Mouse (Mus musculus): ENCODE data around the gene Slc6a8. TPM values are rescaled to one million over a fixed set of nuclear protein-coding genes. Genes with fewer than 3 reads are reported as not detected.

The Slc6a8 gene
- total RNA-seq, 2 experiments from 2014 or later = 61.8 to 64.8 TPM

Other genes starting within 250 kb of the Slc6a8 start
- not detected for gene Trex2, start 237.8 kb upstream of the Slc6a8 start, total RNA-seq (2021)
- gene Haus7, start 214.1 kb upstream of the Slc6a8 start, total RNA-seq (2021) = 10 to 100 TPM; 13.7 to 15.0 TPM
- gene Bgn, start 189.5 kb upstream of the Slc6a8 start, total RNA-seq (2021) = 10 to 100 TPM; 33.2 to 34.7 TPM
- gene Atp2b3, start 170.1 kb upstream of the Slc6a8 start, total RNA-seq (2021) = 10 to 100 TPM; 63.9 to 64.2 TPM
- under 1 TPM; 0.47 to 0.87 TPM for gene Dusp9, start 33.7 kb upstream of the Slc6a8 start, total RNA-seq (2021)
- gene Pnck, start 13.0 kb upstream of the Slc6a8 start, total RNA-seq (2021) = 100 to 1,000 TPM; 152 to 154 TPM
- gene Bcap31, start 43.0 kb downstream of the Slc6a8 start, total RNA-seq (2021) = 10 to 100 TPM; 71.6 to 77.0 TPM
- gene Abcd1, start 43.4 kb downstream of the Slc6a8 start, total RNA-seq (2021) = 10 to 100 TPM; 15.0 to 16.2 TPM
- gene Plxnb3, start 83.9 kb downstream of the Slc6a8 start, total RNA-seq (2021) = 1 to 10 TPM; 4.5 to 6.8 TPM
- gene Srpk3, start 101.3 kb downstream of the Slc6a8 start, total RNA-seq (2021) = 1 to 10 TPM; 1.8 to 2.2 TPM
- 100 to 1,000 TPM; 148 to 149 TPM for gene Idh3g, start 113.7 kb downstream of the Slc6a8 start, total RNA-seq (2021)
- 100 to 1,000 TPM in 1 of 2 experiments, 10 to 100 TPM in 1; 98.0 to 117 TPM for gene Ssr4, start 113.9 kb downstream of the Slc6a8 start, total RNA-seq (2021)
- 100 to 1,000 TPM; 121 to 134 TPM for gene Pdzd4, start 151.8 kb downstream of the Slc6a8 start, total RNA-seq (2021)
- not detected for gene Avpr2, start 219.0 kb downstream of the Slc6a8 start, total RNA-seq (2021)
- 100 to 1,000 TPM; 414 to 459 TPM for gene L1cam, start 223.0 kb downstream of the Slc6a8 start, total RNA-seq (2021)
- 1 to 10 TPM; 5.3 to 5.4 TPM for gene Arhgap4, start 248.7 kb downstream of the Slc6a8 start, total RNA-seq (2021)
- 10 to 100 TPM; 56.9 to 60.6 TPM for gene Naa10, start 248.8 kb downstream of the Slc6a8 start, total RNA-seq (2021)